Mouse (Mus musculus): ENCODE measurements around the gene Kcnh1. TPM values are rescaled to one million over a fixed set of nuclear protein-coding genes. Genes with fewer than 3 reads are reported as not detected.

Gene Kcnh1
- polyA plus RNA-seq, 1 experiment, result 0.85 TPM

- Histone ChIP-seq H3K27me3 (ENCODE audit: control insufficient read depth, insufficient read depth, low read length) (no peaks in the 10 kb centered on the region), H3K4me1 (ENCODE audit: control insufficient read depth, insufficient read depth, insufficient read length) (no peaks in the 10 kb centered on the region), H3K36me3 (ENCODE audit: control insufficient read depth, insufficient read depth, low read length) (no peaks in the 10 kb centered on the region), H3K27ac (ENCODE audit: insufficient read depth, low read length) (no peak overlapping the region), H3K4me3 (ENCODE audit: extremely low read depth, insufficient read depth, insufficient read length) (no peak overlapping the region)
- no peak for DNase-seq (ENCODE audit: low read depth in 1 of 2, low spot score in 2 of 2)
- TF ChIP-seq POLR2A (IDR thresholded peaks at IDR 0.05; ENCODE audit: low read depth, low read length), result no peak
- no peak for TF ChIP-seq CTCF (IDR thresholded peaks at IDR 0.05; ENCODE audit: extremely low read depth, insufficient read depth, insufficient read length, insufficient replicate concordance)
- 86% methylated on average over 1 of the region's 1 CpGs for WGBS
Measured at GRCm38 (mm10) chr1:192448512-192448911, 257.9 kb downstream of the Kcnh1 start.

GRCm38 (mm10) chr1:192449572-192450351 is 259.2 kb downstream of the Kcnh1 start:
- Histone ChIP-seq H3K36me3 (ENCODE audit: control insufficient read depth, insufficient read depth, low read length) (no peaks in the 10 kb centered on the region), H3K27ac (ENCODE audit: insufficient read depth, low read length) (no peak overlapping the region), H3K4me1 (ENCODE audit: control insufficient read depth, insufficient read depth, insufficient read length) (no peaks in the 10 kb centered on the region), H3K27me3 (ENCODE audit: control insufficient read depth, insufficient read depth, low read length) (no peaks in the 10 kb centered on the region), H3K4me3 (ENCODE audit: extremely low read depth, insufficient read depth, insufficient read length) (no peak overlapping the region)
- TF ChIP-seq CTCF (IDR thresholded peaks at IDR 0.05; ENCODE audit: extremely low read depth, insufficient read depth, insufficient read length, insufficient replicate concordance), result no peak
- no peak for TF ChIP-seq POLR2A (IDR thresholded peaks at IDR 0.05; ENCODE audit: low read depth, low read length)
- no peak for DNase-seq (ENCODE audit: low read depth in 1 of 2, low spot score in 2 of 2)
- WGBS, result 33% methylated on average over 4 of the region's 4 CpGs

GRCm38 (mm10) chr1:192450425-192450824 is 259.9 kb downstream of the Kcnh1 start:
- no peak for DNase-seq (ENCODE audit: low read depth in 1 of 2, low spot score in 2 of 2)
- Histone ChIP-seq H3K4me3 (ENCODE audit: extremely low read depth, insufficient read depth, insufficient read length) (no peak overlapping the region), H3K36me3 (ENCODE audit: control insufficient read depth, insufficient read depth, low read length) (no peaks in the 10 kb centered on the region), H3K4me1 (ENCODE audit: control insufficient read depth, insufficient read depth, insufficient read length) (no peaks in the 10 kb centered on the region), H3K27me3 (ENCODE audit: control insufficient read depth, insufficient read depth, low read length) (no peaks in the 10 kb centered on the region), H3K27ac (ENCODE audit: insufficient read depth, low read length) (no peak overlapping the region)
- TF ChIP-seq POLR2A (IDR thresholded peaks at IDR 0.05; ENCODE audit: low read depth, low read length) (no peak), CTCF (IDR thresholded peaks at IDR 0.05; ENCODE audit: extremely low read depth, insufficient read depth, insufficient read length, insufficient replicate concordance) (no peak)

- Histone ChIP-seq H3K4me1 (ENCODE audit: control insufficient read depth, insufficient read depth, insufficient read length) (no peaks in the 10 kb centered on the region), H3K4me3 (ENCODE audit: extremely low read depth, insufficient read depth, insufficient read length) (no peak overlapping the region), H3K27ac (ENCODE audit: insufficient read depth, low read length) (no peak overlapping the region), H3K36me3 (ENCODE audit: control insufficient read depth, insufficient read depth, low read length) (no peaks in the 10 kb centered on the region), H3K27me3 (ENCODE audit: control insufficient read depth, insufficient read depth, low read length) (no peaks in the 10 kb centered on the region)
- no peak for DNase-seq (ENCODE audit: low read depth in 1 of 2, low spot score in 2 of 2)
- no peak for TF ChIP-seq POLR2A (IDR thresholded peaks at IDR 0.05; ENCODE audit: low read depth, low read length)
- no peak for TF ChIP-seq CTCF (IDR thresholded peaks at IDR 0.05; ENCODE audit: extremely low read depth, insufficient read depth, insufficient read length, insufficient replicate concordance)
- WGBS, result 67% methylated on average over 4 of the region's 4 CpGs
Measured at GRCm38 (mm10) chr1:192451722-192452121, 261.1 kb downstream of the Kcnh1 start.

- no peaks in the 10 kb centered on the region for H3K36me3 ChIP-seq (ENCODE audit: control insufficient read depth, insufficient read depth, low read length)
- no peaks in the 10 kb centered on the region for H3K27me3 ChIP-seq (ENCODE audit: control insufficient read depth, insufficient read depth, low read length)
- 65% methylated on average over 1 of the region's 1 CpGs for WGBS
- no peaks in the 10 kb centered on the region for H3K4me1 ChIP-seq (ENCODE audit: control insufficient read depth, insufficient read depth, insufficient read length)
- TF ChIP-seq CTCF (IDR thresholded peaks at IDR 0.05; ENCODE audit: extremely low read depth, insufficient read depth, insufficient read length, insufficient replicate concordance), result no peak
- no peak for TF ChIP-seq POLR2A (IDR thresholded peaks at IDR 0.05; ENCODE audit: low read depth, low read length)
- no peak overlapping the region for H3K4me3 ChIP-seq (ENCODE audit: extremely low read depth, insufficient read depth, insufficient read length)
- H3K27ac ChIP-seq (ENCODE audit: insufficient read depth, low read length), result no peak overlapping the region
- DNase-seq (ENCODE audit: low read depth in 1 of 2, low spot score in 2 of 2), result no peak
Measured at GRCm38 (mm10) chr1:192454501-192454900, 263.9 kb downstream of the Kcnh1 start.

GRCm38 (mm10) chr1:192454981-192455380 is 264.4 kb downstream of the Kcnh1 start:
- no peak for TF ChIP-seq CTCF (IDR thresholded peaks at IDR 0.05; ENCODE audit: extremely low read depth, insufficient read depth, insufficient read length, insufficient replicate concordance)
- no peak for TF ChIP-seq POLR2A (IDR thresholded peaks at IDR 0.05; ENCODE audit: low read depth, low read length)
- Histone ChIP-seq H3K4me3 (ENCODE audit: extremely low read depth, insufficient read depth, insufficient read length) (no peak overlapping the region), H3K4me1 (ENCODE audit: control insufficient read depth, insufficient read depth, insufficient read length) (no peaks in the 10 kb centered on the region), H3K27me3 (ENCODE audit: control insufficient read depth, insufficient read depth, low read length) (no peaks in the 10 kb centered on the region), H3K27ac (ENCODE audit: insufficient read depth, low read length) (no peak overlapping the region), H3K36me3 (ENCODE audit: control insufficient read depth, insufficient read depth, low read length) (no peaks in the 10 kb centered on the region)
- WGBS, result 75% methylated on average over 4 of the region's 4 CpGs
- DNase-seq (ENCODE audit: low read depth in 1 of 2, low spot score in 2 of 2), result no peak

- no peaks in the 10 kb centered on the region for H3K4me1 ChIP-seq (ENCODE audit: control insufficient read depth, insufficient read depth, insufficient read length)
- WGBS, result 65% methylated on average over 3 of the region's 3 CpGs
- H3K36me3 ChIP-seq (ENCODE audit: control insufficient read depth, insufficient read depth, low read length), result no peaks in the 10 kb centered on the region
- no peak overlapping the region for H3K4me3 ChIP-seq (ENCODE audit: extremely low read depth, insufficient read depth, insufficient read length)
- H3K27me3 ChIP-seq (ENCODE audit: control insufficient read depth, insufficient read depth, low read length), result no peaks in the 10 kb centered on the region
- no peak overlapping the region for H3K27ac ChIP-seq (ENCODE audit: insufficient read depth, low read length)
- no peak for DNase-seq (ENCODE audit: low read depth in 1 of 2, low spot score in 2 of 2)
- TF ChIP-seq CTCF (IDR thresholded peaks at IDR 0.05; ENCODE audit: extremely low read depth, insufficient read depth, insufficient read length, insufficient replicate concordance) (no peak), POLR2A (IDR thresholded peaks at IDR 0.05; ENCODE audit: low read depth, low read length) (no peak)
Measured at GRCm38 (mm10) chr1:192457037-192457436, 266.5 kb downstream of the Kcnh1 start.
